Mouse (Mus musculus): Measurements from ENCODE around the gene Zfand3. TPM values are rescaled to one million over a fixed set of nuclear protein-coding genes. Genes with fewer than 3 reads are reported as not detected.

Zfand3 gene
- polyA plus RNA-seq (2012; fragmentation: generic; extraction: Trizol) = 138 TPM

DNA sequence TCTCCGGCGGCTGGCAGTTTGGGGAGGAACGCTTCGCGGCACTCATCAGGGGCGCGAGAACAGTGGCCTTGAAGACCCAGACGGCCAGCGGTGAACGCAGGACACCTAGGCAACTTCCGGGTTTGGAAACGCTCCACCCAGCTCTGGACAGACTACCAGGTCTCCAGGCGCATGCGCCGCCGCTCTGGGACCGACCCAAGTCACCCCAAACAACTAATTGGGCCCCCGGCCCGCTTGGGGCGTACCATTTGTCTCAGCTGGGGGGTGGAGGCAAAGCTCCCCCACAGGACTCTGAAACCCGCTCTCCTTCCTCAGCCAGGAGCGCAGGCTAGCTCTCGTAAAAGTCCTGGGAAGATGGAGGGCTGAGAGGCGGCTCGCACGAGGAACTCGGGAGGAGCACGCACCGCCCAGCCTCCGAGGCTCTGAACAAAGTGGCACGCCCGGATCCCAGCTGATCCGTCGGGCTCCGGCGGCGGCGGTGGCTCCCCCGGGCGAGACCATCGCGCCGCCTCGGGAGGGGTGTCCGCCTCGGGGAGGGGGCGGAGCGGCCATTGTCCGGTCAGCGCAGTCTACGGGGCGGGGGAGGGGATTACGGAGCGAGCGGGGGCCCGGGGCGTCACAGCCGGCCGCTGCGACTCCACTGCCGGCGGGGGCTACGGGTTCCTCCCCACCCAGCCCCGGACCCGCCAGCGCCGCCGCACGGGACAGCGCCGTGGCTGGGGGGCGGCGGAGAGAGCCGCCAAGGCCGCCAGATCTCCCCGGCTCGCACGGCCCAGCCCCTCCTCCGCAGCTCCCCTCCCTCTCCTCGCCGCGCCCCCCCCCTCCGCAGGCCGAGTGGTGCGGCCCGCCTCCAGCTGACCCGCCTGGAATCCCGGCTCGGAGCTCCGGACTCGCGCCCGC, at the start of gene Zfand3:
Gene Zfand3, plus strand, starts transcription at position 531 of the 900 bp plus-strand sequence.
- no peaks in the 10 kb centered on the region for H3K27me3 ChIP-seq (ENCODE audit: control insufficient read depth, insufficient read depth, insufficient read length)
- H3K36me3 ChIP-seq (ENCODE audit: control insufficient read depth, insufficient read depth) = no peaks in the 10 kb centered on the region
- H3K79me2 ChIP-seq (ENCODE audit: control insufficient read depth, insufficient read depth) = peaks cover 42% of the 10 kb centered on the region
- peak in 2 of 3 experiments; percentile 12 to 44 for TF ChIP-seq MYOG (IDR thresholded peaks at IDR 0.05; ENCODE audit: control insufficient read depth in 1 of 3, insufficient read depth in 1 of 3, insufficient read length in 2 of 3, low read depth in 2 of 3)
- peak; percentile 84 for TF ChIP-seq POLR2A (IDR thresholded peaks at IDR 0.05; ENCODE audit: insufficient read length, low read depth)
- no peak for TF ChIP-seq CEBPB (IDR thresholded peaks at IDR 0.05; ENCODE audit: insufficient read depth, poor library complexity, severe bottlenecking)
- TF ChIP-seq POLR2AphosphoS2 (IDR thresholded peaks at IDR 0.05; ENCODE audit: insufficient read length, low read depth) = peak; percentile 73
- peak within 1 kb of the TSS; percentile 63 for H3K4me3 ChIP-seq
- H3ac ChIP-seq (ENCODE audit: control insufficient read depth, insufficient read length) = peak within 1 kb of the TSS; percentile 71
- H3K4me2 ChIP-seq (ENCODE audit: low read depth) = peak within 1 kb of the TSS; percentile 86

GRCm38 (mm10) chr17:29955880-29956279, 48.7 kb upstream of the Zfand3 start:
- TF ChIP-seq SRF (IDR thresholded peaks at IDR 0.05; ENCODE audit: control insufficient read depth, insufficient read length, low read depth) (no peak), CEBPB (IDR thresholded peaks at IDR 0.05; ENCODE audit: insufficient read depth, poor library complexity, severe bottlenecking) (no peak), TCF12 (IDR thresholded peaks at IDR 0.05; ENCODE audit: insufficient read depth, poor library complexity, severe bottlenecking) (no peak), MYOG (IDR thresholded peaks at IDR 0.05; ENCODE audit: control insufficient read depth in 1 of 3, insufficient read depth in 1 of 3, insufficient read length in 2 of 3, low read depth in 2 of 3) (peak in 1 of 3 experiments; percentile 35), MYOD1 (IDR thresholded peaks at IDR 0.05; ENCODE audit: control insufficient read depth in 1 of 3, insufficient read length in 2 of 3, low read depth in 2 of 3) (peak in 2 of 3 experiments; percentile 28 to 67)
- H3K4me3 ChIP-seq = no peak overlapping the region
- peaks cover 3% of the 10 kb centered on the region for H3K27me3 ChIP-seq (ENCODE audit: control insufficient read depth, insufficient read depth, insufficient read length)
- peak overlapping the region; percentile 24 for H3K4me2 ChIP-seq (ENCODE audit: low read depth)
- H3ac ChIP-seq (ENCODE audit: control insufficient read depth, insufficient read length) = no peak overlapping the region
- H3K36me3 ChIP-seq (ENCODE audit: control insufficient read depth, insufficient read depth) = no peaks in the 10 kb centered on the region
- H3K79me2 ChIP-seq (ENCODE audit: control insufficient read depth, insufficient read depth) = no peaks in the 10 kb centered on the region

- H3K4me2 ChIP-seq (ENCODE audit: low read depth) = no peak overlapping the region
- no peak for TF ChIP-seq USF1 (IDR thresholded peaks at IDR 0.05; ENCODE audit: low read depth)
- no peak for TF ChIP-seq TCF3 (IDR thresholded peaks at IDR 0.05; ENCODE audit: insufficient read length, low read depth)
- no peak for TF ChIP-seq POLR2A (IDR thresholded peaks at IDR 0.05; ENCODE audit: insufficient read length, low read depth)
- no peak for TF ChIP-seq TCF12 (IDR thresholded peaks at IDR 0.05; ENCODE audit: insufficient read depth, poor library complexity, severe bottlenecking)
- TF ChIP-seq CEBPB (IDR thresholded peaks at IDR 0.05; ENCODE audit: insufficient read depth, poor library complexity, severe bottlenecking) = no peak
- TF ChIP-seq SRF (IDR thresholded peaks at IDR 0.05; ENCODE audit: control insufficient read depth, insufficient read length, low read depth) = no peak
- no peak for TF ChIP-seq MYOG (IDR thresholded peaks at IDR 0.05; ENCODE audit: control insufficient read depth in 1 of 3, insufficient read depth in 1 of 3, insufficient read length in 2 of 3, low read depth in 2 of 3)
- no peak for TF ChIP-seq MAX (IDR thresholded peaks at IDR 0.05; ENCODE audit: low read depth)
- no peak for TF ChIP-seq REST (IDR thresholded peaks at IDR 0.05; ENCODE audit: insufficient read depth, insufficient read length)
- TF ChIP-seq POLR2AphosphoS2 (IDR thresholded peaks at IDR 0.05; ENCODE audit: insufficient read length, low read depth) = no peak
- no peak for TF ChIP-seq E2F4 (IDR thresholded peaks at IDR 0.05; ENCODE audit: insufficient read depth)
- TF ChIP-seq MYOD1 (IDR thresholded peaks at IDR 0.05; ENCODE audit: control insufficient read depth in 1 of 3, insufficient read length in 2 of 3, low read depth in 2 of 3) = no peak
- peaks cover 53% of the 10 kb centered on the region for H3K27me3 ChIP-seq (ENCODE audit: control insufficient read depth, insufficient read depth, insufficient read length)
- H3K36me3 ChIP-seq (ENCODE audit: control insufficient read depth, insufficient read depth) = no peaks in the 10 kb centered on the region
- no peak overlapping the region for H3ac ChIP-seq (ENCODE audit: control insufficient read depth, insufficient read length)
- no peak overlapping the region for H3K4me3 ChIP-seq
- H3K79me2 ChIP-seq (ENCODE audit: control insufficient read depth, insufficient read depth) = no peaks in the 10 kb centered on the region
These were observed 40.7 kb upstream of the Zfand3 start for GRCm38 (mm10) chr17:29963730-29964259.

DNA sequence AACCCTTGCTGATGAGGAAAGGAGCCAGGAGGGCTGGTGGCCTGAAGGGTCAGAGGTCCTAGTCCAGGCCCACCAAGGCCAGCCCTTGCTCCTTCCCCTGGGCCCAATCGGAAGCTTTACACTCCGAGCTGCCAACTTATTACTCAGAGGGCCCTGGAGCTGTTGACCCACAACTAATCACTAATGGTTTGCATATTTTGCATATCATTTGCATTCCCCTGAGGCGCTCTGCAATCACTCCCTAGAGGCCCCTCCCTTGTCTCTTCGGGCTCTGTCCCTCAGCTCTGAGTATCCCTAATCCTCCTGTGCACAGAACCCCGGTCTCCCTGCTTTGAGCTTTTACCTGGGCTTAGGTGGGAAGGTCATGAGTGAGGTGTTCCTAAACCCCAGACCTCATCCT, 39.0 kb upstream of the Zfand3 start:
- TF ChIP-seq MYOG (IDR thresholded peaks at IDR 0.05; ENCODE audit: control insufficient read depth in 1 of 3, insufficient read depth in 1 of 3, insufficient read length in 2 of 3, low read depth in 2 of 3) = no peak
- no peak for TF ChIP-seq TCF12 (IDR thresholded peaks at IDR 0.05; ENCODE audit: insufficient read depth, poor library complexity, severe bottlenecking)
- no peak for TF ChIP-seq SRF (IDR thresholded peaks at IDR 0.05; ENCODE audit: control insufficient read depth, insufficient read length, low read depth)
- no peak for TF ChIP-seq E2F4 (IDR thresholded peaks at IDR 0.05; ENCODE audit: insufficient read depth)
- no peak for TF ChIP-seq MYOD1 (IDR thresholded peaks at IDR 0.05; ENCODE audit: control insufficient read depth in 1 of 3, insufficient read length in 2 of 3, low read depth in 2 of 3)
- no peak for TF ChIP-seq REST (IDR thresholded peaks at IDR 0.05; ENCODE audit: insufficient read depth, insufficient read length)
- TF ChIP-seq POLR2A (IDR thresholded peaks at IDR 0.05; ENCODE audit: insufficient read length, low read depth) = no peak
- no peak for TF ChIP-seq CEBPB (IDR thresholded peaks at IDR 0.05; ENCODE audit: insufficient read depth, poor library complexity, severe bottlenecking)
- no peak for TF ChIP-seq POLR2AphosphoS2 (IDR thresholded peaks at IDR 0.05; ENCODE audit: insufficient read length, low read depth)
- no peak for TF ChIP-seq USF1 (IDR thresholded peaks at IDR 0.05; ENCODE audit: low read depth)
- TF ChIP-seq MAX (IDR thresholded peaks at IDR 0.05; ENCODE audit: low read depth) = no peak
- no peak for TF ChIP-seq TCF3 (IDR thresholded peaks at IDR 0.05; ENCODE audit: insufficient read length, low read depth)
- no peaks in the 10 kb centered on the region for H3K36me3 ChIP-seq (ENCODE audit: control insufficient read depth, insufficient read depth)
- no peak overlapping the region for H3ac ChIP-seq (ENCODE audit: control insufficient read depth, insufficient read length)
- H3K4me3 ChIP-seq = no peak overlapping the region
- peaks cover 57% of the 10 kb centered on the region for H3K27me3 ChIP-seq (ENCODE audit: control insufficient read depth, insufficient read depth, insufficient read length)
- no peaks in the 10 kb centered on the region for H3K79me2 ChIP-seq (ENCODE audit: control insufficient read depth, insufficient read depth)
- no peak overlapping the region for H3K4me2 ChIP-seq (ENCODE audit: low read depth)
